Mouse (Mus musculus) c-Kit-positive CD71-positive TER-119-negative erythroid progenitor cells, embryonic 14.5 days (primary cell): ENCODE data around the gene Cd180.

Experiments used
- DNase-seq: peaks from one replicate; pipeline ENCODE4 v3.0.0-alpha.2; 2013; ENCODE audit warnings: low read depth

Cd180 gene

DNA sequence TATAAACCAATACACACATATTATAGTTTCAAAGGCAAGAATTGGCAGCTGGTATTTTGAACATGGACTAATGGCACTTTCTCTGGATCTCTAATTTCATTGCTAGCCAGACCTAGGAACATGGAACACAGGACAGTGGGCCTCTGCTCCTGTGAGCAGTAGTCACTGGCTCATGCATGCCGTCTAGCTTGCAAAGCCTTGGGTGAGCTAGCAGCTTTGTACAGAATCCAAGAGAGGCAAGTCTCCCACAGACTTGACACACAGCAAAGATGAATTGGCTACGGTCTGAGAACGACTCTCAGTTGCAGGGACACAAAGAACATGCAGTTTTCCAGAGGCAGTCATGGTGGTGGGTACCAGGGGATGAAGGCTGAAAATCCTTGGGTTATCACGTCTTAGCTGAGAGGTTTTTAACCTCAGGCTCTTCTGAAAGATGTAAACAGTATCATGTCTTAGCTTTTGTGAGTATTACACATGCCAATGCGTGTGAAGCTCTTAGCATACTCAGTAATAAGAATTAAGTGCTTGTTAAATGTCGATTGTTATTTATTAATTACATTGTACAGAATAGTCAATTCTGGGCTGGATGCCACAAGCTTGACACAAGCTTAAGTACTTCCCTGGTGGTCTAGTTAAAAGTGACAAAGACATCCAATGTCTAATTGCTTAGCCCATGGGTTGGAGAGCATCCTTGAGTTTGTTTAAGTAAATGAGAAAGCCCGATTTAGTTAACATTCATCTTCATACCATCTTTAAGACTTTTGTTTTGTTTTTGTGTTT, 90.4 kb downstream of the Cd180 start:
- DNase-seq: no peak

DNA sequence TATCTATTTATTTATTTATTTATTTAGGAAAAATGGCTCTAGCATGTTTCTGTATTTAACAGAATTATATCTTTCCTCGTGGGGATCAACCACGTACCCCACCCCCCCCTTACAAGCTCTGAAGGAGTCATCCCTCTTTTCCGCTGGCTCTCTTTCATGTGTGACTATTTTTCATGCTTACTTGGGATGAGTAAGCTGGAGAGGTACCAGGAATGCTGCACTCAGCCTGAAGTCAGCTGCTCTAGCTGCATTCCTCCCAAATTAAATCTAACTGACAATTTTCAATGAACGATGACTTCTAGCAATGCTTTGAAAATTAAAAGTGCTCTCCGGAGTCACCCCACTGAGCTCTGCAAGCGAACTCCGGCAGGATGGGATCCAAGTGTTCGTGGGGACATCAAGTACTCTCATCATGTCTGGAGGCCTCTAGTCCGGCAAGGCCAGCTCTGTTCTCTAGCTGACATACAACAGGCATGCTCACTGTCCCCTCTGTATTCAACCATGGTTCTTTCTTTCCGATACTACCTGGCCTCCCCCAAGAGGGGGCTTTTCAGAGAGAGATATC, 93.4 kb downstream of the Cd180 start:
- no peak for DNase-seq
